Mouse (Mus musculus): ENCODE measurements around the gene Gatd1. TPM values are rescaled to one million over a fixed set of nuclear protein-coding genes. Genes with fewer than 3 reads are reported as not detected.

Gatd1 gene
- total and polyA plus RNA-seq, 3 experiments = 21.6 to 35.9 TPM; not detected in 1

DNA sequence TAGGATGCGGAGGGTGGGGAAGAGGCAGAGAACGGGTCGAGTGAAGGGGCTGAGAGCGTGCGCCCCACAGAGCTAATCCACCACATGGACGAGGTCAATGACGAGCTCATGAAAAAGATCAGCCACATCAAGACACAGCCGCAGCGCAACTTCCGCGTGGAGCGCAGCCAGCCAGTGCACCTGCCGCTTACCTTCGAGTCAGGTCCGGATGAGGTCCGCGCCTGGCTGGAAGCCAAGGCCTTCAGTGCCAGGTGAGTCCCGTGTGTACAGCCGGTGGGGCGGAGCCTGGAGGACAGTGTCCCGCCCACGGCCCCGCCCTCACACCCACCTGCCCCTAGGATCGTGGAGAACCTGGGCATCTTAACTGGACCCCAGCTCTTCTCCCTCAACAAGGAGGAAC is 52.4 kb downstream of the Gatd1 start:
- H3K27me3 ChIP-seq (ENCODE audit: control insufficient read depth in 1 of 2, insufficient read depth in 2 of 2, low read length in 2 of 2) = no peaks in the 10 kb centered on the region; a peak in 1 of 4 replicates
- H3K9ac ChIP-seq (ENCODE audit: control insufficient read depth, low read depth, low read length, poor library complexity, severe bottlenecking) = no peak overlapping the region
- H3K79me2 ChIP-seq (ENCODE audit: control insufficient read depth, insufficient read depth, low read length, poor library complexity) = no peaks in the 10 kb centered on the region
- H3K27ac ChIP-seq (ENCODE audit: control insufficient read depth, low read depth, low read length) = no peak overlapping the region
- no peak for DNase-seq (ENCODE audit: low read depth, low spot score)
- H3K9me3 ChIP-seq (replicated peaks; ENCODE audit: insufficient read depth, low read length) = no peaks in the 10 kb centered on the region
- peaks cover 11 to 20% of the 10 kb centered on the region in 2 experiments for H3K4me1 ChIP-seq (ENCODE audit: control insufficient read depth in 1 of 2, insufficient read depth in 2 of 2, low read length in 2 of 2)
- no peak overlapping the region for H3K4me3 ChIP-seq (ENCODE audit: control insufficient read depth in 1 of 2, insufficient read depth in 1 of 2, low read depth in 2 of 2, low read length in 2 of 2)
- peaks cover 0 to 16% of the 10 kb centered on the region in 2 experiments; a peak in 2 of 4 replicates for H3K36me3 ChIP-seq (ENCODE audit: control insufficient read depth in 1 of 2, insufficient read depth in 2 of 2, low read length in 2 of 2)
- TF ChIP-seq MYB (IDR thresholded peaks at IDR 0.05; ENCODE audit: low read depth, low read length) = no peak
- no peak for TF ChIP-seq ETS1 (IDR thresholded peaks at IDR 0.05; ENCODE audit: low read depth, low read length)
- TF ChIP-seq UBTF (IDR thresholded peaks at IDR 0.05; ENCODE audit: borderline replicate concordance, insufficient read depth, low read depth, low read length) = no peak
- no peak for TF ChIP-seq HCFC1 (IDR thresholded peaks at IDR 0.05; ENCODE audit: low read depth, low read length)
- no peak for TF ChIP-seq KAT2A (conservative IDR thresholded peaks at IDR 0.05; ENCODE audit: low read depth, low read length)
- TF ChIP-seq MAX (IDR thresholded peaks at IDR 0.05; ENCODE audit: low read length) = no peak
- TF ChIP-seq POLR2AphosphoS5 (IDR thresholded peaks at IDR 0.05; ENCODE audit: borderline replicate concordance, low read depth, low read length) = no peak
- TF ChIP-seq NRF1 (IDR thresholded peaks at IDR 0.05; ENCODE audit: insufficient read depth, low read depth, low read length, poor library complexity, severe bottlenecking) = no peak
- no peak for TF ChIP-seq EP300 (IDR thresholded peaks at IDR 0.05; ENCODE audit: low read depth in 1 of 2, low read length in 2 of 2)
- no peak for TF ChIP-seq MEF2A (IDR thresholded peaks at IDR 0.05; ENCODE audit: extremely low read depth, insufficient replicate concordance, low read depth, low read length, poor library complexity, severe bottlenecking)
- no peak for TF ChIP-seq USF2 (IDR thresholded peaks at IDR 0.05; ENCODE audit: borderline replicate concordance in 1 of 2, insufficient read depth in 1 of 2, low read depth in 1 of 2, low read length in 2 of 2)
- no peak for TF ChIP-seq RAD21 (IDR thresholded peaks at IDR 0.05; ENCODE audit: low read depth, low read length)
- TF ChIP-seq USF1 (IDR thresholded peaks at IDR 0.05; ENCODE audit: low read depth, low read length) = no peak
- TF ChIP-seq GATA1 (IDR thresholded peaks at IDR 0.05; ENCODE audit: low read depth, low read length) = no peak
- no peak for TF ChIP-seq CHD2 (IDR thresholded peaks at IDR 0.05; ENCODE audit: low read length)
- TF ChIP-seq TCF12 (IDR thresholded peaks at IDR 0.05; ENCODE audit: low read depth, low read length) = no peak
- TF ChIP-seq ZKSCAN1 (IDR thresholded peaks at IDR 0.05; ENCODE audit: low read depth, low read length) = no peak
- no peak for TF ChIP-seq ZMIZ1 (IDR thresholded peaks at IDR 0.05; ENCODE audit: low read depth, low read length)

Other genes starting within 250 kb of the Gatd1 start
- gene Rnh1, start 241.3 kb downstream of the Gatd1 start, total RNA-seq (2012; rRNA removed) = 69.6 and 71.4 TPM in 2 replicates
- gene Rnh1, start 241.3 kb downstream of the Gatd1 start, polyA plus RNA-seq (2012; ENCODE audit: insufficient read depth in 1 of 2, insufficient read length in 2 of 2, low read depth in 1 of 2, low replicate concordance in 2 of 2, missing spikeins in 1 of 2) = 10 to 100 TPM in 1 of 2 experiments, not detected in 1; 94.5 TPM
- gene Hras, start 220.1 kb downstream of the Gatd1 start, total RNA-seq (2012; rRNA removed) = 137 and 183 TPM in 2 replicates
- 100 to 1,000 TPM in 1 of 2 experiments, not detected in 1; 149 TPM for gene Hras, start 220.1 kb downstream of the Gatd1 start, polyA plus RNA-seq (2012; ENCODE audit: insufficient read depth in 1 of 2, insufficient read length in 2 of 2, low read depth in 1 of 2, low replicate concordance in 2 of 2, missing spikeins in 1 of 2)
- 1.0 and 1.6 TPM in 2 replicates for gene Lrrc56, start 220.0 kb downstream of the Gatd1 start, total RNA-seq (2012; rRNA removed)
- 1 to 10 TPM in 1 of 2 experiments, not detected in 1; 5.5 TPM for gene Lrrc56, start 220.0 kb downstream of the Gatd1 start, polyA plus RNA-seq (2012; ENCODE audit: insufficient read depth in 1 of 2, insufficient read length in 2 of 2, low read depth in 1 of 2, low replicate concordance in 2 of 2, missing spikeins in 1 of 2)
- gene Lmntd2, start 200.1 kb downstream of the Gatd1 start, total RNA-seq (2012; rRNA removed) = not detected in 2 replicates
- gene Lmntd2, start 200.1 kb downstream of the Gatd1 start, polyA plus RNA-seq (2012; ENCODE audit: insufficient read depth in 1 of 2, insufficient read length in 2 of 2, low read depth in 1 of 2, low replicate concordance in 2 of 2, missing spikeins in 1 of 2) = under 1 TPM in 1 of 2 experiments, not detected in 1; 0.43 TPM
- 7.0 and 7.6 TPM in 2 replicates for gene Rassf7, start 198.3 kb downstream of the Gatd1 start, total RNA-seq (2012; rRNA removed)
- 1 to 10 TPM in 1 of 2 experiments, not detected in 1; 9.5 TPM for gene Rassf7, start 198.3 kb downstream of the Gatd1 start, polyA plus RNA-seq (2012; ENCODE audit: insufficient read depth in 1 of 2, insufficient read length in 2 of 2, low read depth in 1 of 2, low replicate concordance in 2 of 2, missing spikeins in 1 of 2)
- 65.0 and 66.1 TPM in 2 replicates for gene Phrf1, start 185.4 kb downstream of the Gatd1 start, total RNA-seq (2012; rRNA removed)
- 1,000 to 10,000 TPM in 1 of 2 experiments, 10 to 100 TPM in 1; 91.2 to 1,029 TPM for gene Phrf1, start 185.4 kb downstream of the Gatd1 start, polyA plus RNA-seq (2012; ENCODE audit: insufficient read depth in 1 of 2, insufficient read length in 2 of 2, low read depth in 1 of 2, low replicate concordance in 2 of 2, missing spikeins in 1 of 2)
- gene Irf7, start 147.7 kb downstream of the Gatd1 start, total RNA-seq (2012; rRNA removed) = 0.52 and 1.9 TPM in 2 replicates
- gene Irf7, start 147.7 kb downstream of the Gatd1 start, polyA plus RNA-seq (2012; ENCODE audit: insufficient read depth in 1 of 2, insufficient read length in 2 of 2, low read depth in 1 of 2, low replicate concordance in 2 of 2, missing spikeins in 1 of 2) = 1 to 10 TPM in 1 of 2 experiments, not detected in 1; 2.0 TPM
- gene Cdhr5, start 137.3 kb downstream of the Gatd1 start, total RNA-seq (2012; rRNA removed) = not detected in 2 replicates
- gene Cdhr5, start 137.3 kb downstream of the Gatd1 start, polyA plus RNA-seq (2012; ENCODE audit: insufficient read depth in 1 of 2, insufficient read length in 2 of 2, low read depth in 1 of 2, low replicate concordance in 2 of 2, missing spikeins in 1 of 2) = not detected
- not detected in 2 replicates for gene Sct, start 135.0 kb downstream of the Gatd1 start, total RNA-seq (2012; rRNA removed)
- not detected for gene Sct, start 135.0 kb downstream of the Gatd1 start, polyA plus RNA-seq (2012; ENCODE audit: insufficient read depth in 1 of 2, insufficient read length in 2 of 2, low read depth in 1 of 2, low replicate concordance in 2 of 2, missing spikeins in 1 of 2)
- gene Drd4, start 122.1 kb downstream of the Gatd1 start, total RNA-seq (2012; rRNA removed) = not detected in 2 replicates
- gene Drd4, start 122.1 kb downstream of the Gatd1 start, polyA plus RNA-seq (2012; ENCODE audit: insufficient read depth in 1 of 2, insufficient read length in 2 of 2, low read depth in 1 of 2, low replicate concordance in 2 of 2, missing spikeins in 1 of 2) = not detected
- 9.8 and 13.2 TPM in 2 replicates for gene Deaf1, start 86.4 kb downstream of the Gatd1 start, total RNA-seq (2012; rRNA removed)
- gene Deaf1, start 86.4 kb downstream of the Gatd1 start, polyA plus RNA-seq (2012; ENCODE audit: insufficient read depth in 1 of 2, insufficient read length in 2 of 2, low read depth in 1 of 2, low replicate concordance in 2 of 2, missing spikeins in 1 of 2) = 10 to 100 TPM in 1 of 2 experiments, not detected in 1; 91.1 TPM
- gene Tmem80, start 86.4 kb downstream of the Gatd1 start, total RNA-seq (2012; rRNA removed) = 12.2 and 12.3 TPM in 2 replicates
- 10 to 100 TPM in 1 of 2 experiments, not detected in 1; 27.7 TPM for gene Tmem80, start 86.4 kb downstream of the Gatd1 start, polyA plus RNA-seq (2012; ENCODE audit: insufficient read depth in 1 of 2, insufficient read length in 2 of 2, low read depth in 1 of 2, low replicate concordance in 2 of 2, missing spikeins in 1 of 2)
- gene Eps8l2, start 75.3 kb downstream of the Gatd1 start, total RNA-seq (2012; rRNA removed) = 0.46 TPM in 1 of 2 replicates, not detected in the other
- under 1 TPM in 1 of 2 experiments, not detected in 1; 0.10 TPM for gene Eps8l2, start 75.3 kb downstream of the Gatd1 start, polyA plus RNA-seq (2012; ENCODE audit: insufficient read depth in 1 of 2, insufficient read length in 2 of 2, low read depth in 1 of 2, low replicate concordance in 2 of 2, missing spikeins in 1 of 2)
- 415 and 498 TPM in 2 replicates for gene Taldo1, start 21.9 kb downstream of the Gatd1 start, total RNA-seq (2012; rRNA removed)
- 100 to 1,000 TPM in 1 of 2 experiments, not detected in 1; 298 TPM for gene Taldo1, start 21.9 kb downstream of the Gatd1 start, polyA plus RNA-seq (2012; ENCODE audit: insufficient read depth in 1 of 2, insufficient read length in 2 of 2, low read depth in 1 of 2, low replicate concordance in 2 of 2, missing spikeins in 1 of 2)
- not detected in 2 replicates for gene Cend1, start 15.4 kb upstream of the Gatd1 start, total RNA-seq (2012; rRNA removed)
- not detected for gene Cend1, start 15.4 kb upstream of the Gatd1 start, polyA plus RNA-seq (2012; ENCODE audit: insufficient read depth in 1 of 2, insufficient read length in 2 of 2, low read depth in 1 of 2, low replicate concordance in 2 of 2, missing spikeins in 1 of 2)
- gene Slc25a22, start 23.8 kb upstream of the Gatd1 start, total RNA-seq (2012; rRNA removed) = 17.7 and 23.8 TPM in 2 replicates
- 10 to 100 TPM in 1 of 2 experiments, not detected in 1; 46.0 TPM for gene Slc25a22, start 23.8 kb upstream of the Gatd1 start, polyA plus RNA-seq (2012; ENCODE audit: insufficient read depth in 1 of 2, insufficient read length in 2 of 2, low read depth in 1 of 2, low replicate concordance in 2 of 2, missing spikeins in 1 of 2)
- 5.0 and 6.4 TPM in 2 replicates for gene Pidd1, start 29.9 kb upstream of the Gatd1 start, total RNA-seq (2012; rRNA removed)
- gene Pidd1, start 29.9 kb upstream of the Gatd1 start, polyA plus RNA-seq (2012; ENCODE audit: insufficient read depth in 1 of 2, insufficient read length in 2 of 2, low read depth in 1 of 2, low replicate concordance in 2 of 2, missing spikeins in 1 of 2) = 10 to 100 TPM in 1 of 2 experiments, not detected in 1; 27.2 TPM
- gene Rplp2, start 33.2 kb upstream of the Gatd1 start, total RNA-seq (2012; rRNA removed) = 3,188 and 3,690 TPM in 2 replicates
- 1,000 to 10,000 TPM in 1 of 2 experiments, not detected in 1; 3,503 TPM for gene Rplp2, start 33.2 kb upstream of the Gatd1 start, polyA plus RNA-seq (2012; ENCODE audit: insufficient read depth in 1 of 2, insufficient read length in 2 of 2, low read depth in 1 of 2, low replicate concordance in 2 of 2, missing spikeins in 1 of 2)
- gene Pnpla2, start 41.1 kb upstream of the Gatd1 start, total RNA-seq (2012; rRNA removed) = 8.3 and 9.9 TPM in 2 replicates
- gene Pnpla2, start 41.1 kb upstream of the Gatd1 start, polyA plus RNA-seq (2012; ENCODE audit: insufficient read depth in 1 of 2, insufficient read length in 2 of 2, low read depth in 1 of 2, low replicate concordance in 2 of 2, missing spikeins in 1 of 2) = 10 to 100 TPM in 1 of 2 experiments, not detected in 1; 38.6 TPM
- gene Cracr2b, start 47.0 kb upstream of the Gatd1 start, total RNA-seq (2012; rRNA removed) = 0.59 and 0.73 TPM in 2 replicates
- gene Cracr2b, start 47.0 kb upstream of the Gatd1 start, polyA plus RNA-seq (2012; ENCODE audit: insufficient read depth in 1 of 2, insufficient read length in 2 of 2, low read depth in 1 of 2, low replicate concordance in 2 of 2, missing spikeins in 1 of 2) = 1 to 10 TPM in 1 of 2 experiments, not detected in 1; 6.9 TPM
- 38.9 and 40.6 TPM in 2 replicates for gene Cd151, start 53.3 kb upstream of the Gatd1 start, total RNA-seq (2012; rRNA removed)
- gene Cd151, start 53.3 kb upstream of the Gatd1 start, polyA plus RNA-seq (2012; ENCODE audit: insufficient read depth in 1 of 2, insufficient read length in 2 of 2, low read depth in 1 of 2, low replicate concordance in 2 of 2, missing spikeins in 1 of 2) = 10 to 100 TPM in 1 of 2 experiments, not detected in 1; 86.6 TPM
- gene Polr2l, start 61.0 kb upstream of the Gatd1 start, total RNA-seq (2012; rRNA removed) = 110 and 114 TPM in 2 replicates
- 10 to 100 TPM in 1 of 2 experiments, not detected in 1; 82.4 TPM for gene Polr2l, start 61.0 kb upstream of the Gatd1 start, polyA plus RNA-seq (2012; ENCODE audit: insufficient read depth in 1 of 2, insufficient read length in 2 of 2, low read depth in 1 of 2, low replicate concordance in 2 of 2, missing spikeins in 1 of 2)
- gene Tspan4, start 61.1 kb upstream of the Gatd1 start, total RNA-seq (2012; rRNA removed) = 82.5 and 110 TPM in 2 replicates
- 10 to 100 TPM in 1 of 2 experiments, not detected in 1; 97.9 TPM for gene Tspan4, start 61.1 kb upstream of the Gatd1 start, polyA plus RNA-seq (2012; ENCODE audit: insufficient read depth in 1 of 2, insufficient read length in 2 of 2, low read depth in 1 of 2, low replicate concordance in 2 of 2, missing spikeins in 1 of 2)
- 36.1 and 36.3 TPM in 2 replicates for gene Chid1, start 125.7 kb upstream of the Gatd1 start, total RNA-seq (2012; rRNA removed)
- gene Chid1, start 125.7 kb upstream of the Gatd1 start, polyA plus RNA-seq (2012; ENCODE audit: insufficient read depth in 1 of 2, insufficient read length in 2 of 2, low read depth in 1 of 2, low replicate concordance in 2 of 2, missing spikeins in 1 of 2) = 10 to 100 TPM in 1 of 2 experiments, not detected in 1; 46.7 TPM
- gene Ap2a2, start 148.0 kb upstream of the Gatd1 start, total RNA-seq (2012; rRNA removed) = 59.5 and 60.6 TPM in 2 replicates
- gene Ap2a2, start 148.0 kb upstream of the Gatd1 start, polyA plus RNA-seq (2012; ENCODE audit: insufficient read depth in 1 of 2, insufficient read length in 2 of 2, low read depth in 1 of 2, low replicate concordance in 2 of 2, missing spikeins in 1 of 2) = 10 to 100 TPM; 34.7 to 67.9 TPM
- 0.04 TPM in 1 of 2 replicates, not detected in the other for gene Muc6, start 241.2 kb upstream of the Gatd1 start, total RNA-seq (2012; rRNA removed)
- under 1 TPM in 1 of 2 experiments, not detected in 1; 0.19 TPM for gene Muc6, start 241.2 kb upstream of the Gatd1 start, polyA plus RNA-seq (2012; ENCODE audit: insufficient read depth in 1 of 2, insufficient read length in 2 of 2, low read depth in 1 of 2, low replicate concordance in 2 of 2, missing spikeins in 1 of 2)